Mouse (Mus musculus): ENCODE data around the gene Slc39a5. TPM values are rescaled to one million over a fixed set of nuclear protein-coding genes. Genes with fewer than 3 reads are reported as not detected.

The Slc39a5 gene
- polyA plus RNA-seq, 1 experiment from 2014 or later, result 0.12 TPM

GRCm38 (mm10) chr10:128377222-128377939, 23.6 kb downstream of the Slc39a5 start:
- ChIA-PET CTCF (interaction anchor here (1.1 to 1.8 kb wide), 8 partner anchors 9 to 158 kb away, joined by 3 to 8 read pairs (median 4); partner anchors contain the start of genes Coq10a, Nabp2 and Rnf41), POLR2A (interaction anchor here (0.7 to 4.2 kb wide), 8 partner anchors 9 to 110 kb away, joined by 3 to 17 read pairs (median 4); partner anchors contain the start of genes Coq10a and Cs)
- DNase-seq (ENCODE audit: low read depth, low spot score), result no peak
- in situ Hi-C loops (cut with MboI; ENCODE audit: low pct_unique_long_range_greater_than_20kb), result no loop called here
- ATAC-seq, result peak; percentile 6
- TF ChIP-seq CTCF (IDR thresholded peaks at IDR 0.05), result no peak
- no peaks in the 10 kb centered on the region for H3K27me3 ChIP-seq

GRCm38 (mm10) chr10:128376455-128377211, 24.4 kb downstream of the Slc39a5 start, which contains the start of gene Ankrd52:
Ankrd52 (plus strand) TSS chr10:128377115.
- ATAC-seq (peak; percentile 86), DNase-seq (ENCODE audit: low read depth, low spot score) (no peak)
- POLR2A ChIA-PET, result interaction anchor here (0.9 to 4.2 kb wide), 8 partner anchors 8 to 111 kb away, joined by 3 to 17 read pairs (median 5); partner anchors contain the start of genes Coq10a, Cs, Nabp2 and Rnf41
- CTCF ChIA-PET, result interaction anchor here (0.7 to 1.8 kb wide), 8 partner anchors 8 to 159 kb away, joined by 3 to 8 read pairs (median 4); partner anchors contain the start of genes Coq10a, Esyt1, Nabp2 and Rnf41
- TF ChIP-seq CTCF (IDR thresholded peaks at IDR 0.05), result no peak
- H3K27me3 ChIP-seq, result no peaks in the 10 kb centered on the region
- in situ Hi-C loops (cut with MboI; ENCODE audit: low pct_unique_long_range_greater_than_20kb), result no loop called here

- ChIA-PET CTCF (interaction anchor here (0.7 to 1.8 kb wide), 8 partner anchors 13 to 159 kb away, joined by 3 to 8 read pairs (median 4); partner anchors contain the start of genes Esyt1, Nabp2 and Rnf41), POLR2A (interaction anchor here (0.7 to 4.2 kb wide), 5 partner anchors 8 to 81 kb away, joined by 3 to 17 read pairs (median 6); partner anchors contain the start of genes Coq10a, Cs, Nabp2 and Rnf41)
- no peak for TF ChIP-seq CTCF (IDR thresholded peaks at IDR 0.05)
- no peak for DNase-seq (ENCODE audit: low read depth, low spot score)
- no peaks in the 10 kb centered on the region for H3K27me3 ChIP-seq
- ATAC-seq, result no peak
- in situ Hi-C loops (cut with MboI; ENCODE audit: low pct_unique_long_range_greater_than_20kb), result no loop called here
Measured at GRCm38 (mm10) chr10:128376099-128376454, 25.0 kb downstream of the Slc39a5 start.

- H3K27me3 ChIP-seq, result no peaks in the 10 kb centered on the region
- in situ Hi-C loops (cut with MboI; ENCODE audit: low pct_unique_long_range_greater_than_20kb), result no loop called here
- ChIA-PET POLR2A (interaction anchor here (0.6 to 1.6 kb wide), 2 partner anchors 14 to 59 kb away, joined by 3 to 5 read pairs; no protein-coding TSS in a partner anchor), CTCF (interaction anchor here (1.4 to 1.8 kb wide), 3 partner anchors 9 to 28 kb away, joined by 3 to 4 read pairs (median 4); no protein-coding TSS in a partner anchor)
- ATAC-seq (no peak), DNase-seq (ENCODE audit: low read depth, low spot score) (no peak)
- no peak for TF ChIP-seq CTCF (IDR thresholded peaks at IDR 0.05)
Measured at GRCm38 (mm10) chr10:128374393-128374792, 26.6 kb downstream of the Slc39a5 start.

GRCm38 (mm10) chr10:128372989-128373748, 27.9 kb downstream of the Slc39a5 start:
- in situ Hi-C loops (cut with MboI; ENCODE audit: low pct_unique_long_range_greater_than_20kb), result no loop called here
- TF ChIP-seq CTCF (IDR thresholded peaks at IDR 0.05), result no peak
- CTCF ChIA-PET, result no interaction called here
- ATAC-seq (no peak), DNase-seq (ENCODE audit: low read depth, low spot score) (no peak)
- no peaks in the 10 kb centered on the region for H3K27me3 ChIP-seq
- POLR2A ChIA-PET, result interaction anchor here (1.6 kb wide), 1 partner anchor 13 kb away, joined by 5 read pairs; no protein-coding TSS in a partner anchor

GRCm38 (mm10) chr10:128372142-128372541, 28.9 kb downstream of the Slc39a5 start:
- CTCF ChIA-PET, result no interaction called here
- H3K27me3 ChIP-seq, result no peaks in the 10 kb centered on the region
- no peak for DNase-seq (ENCODE audit: low read depth, low spot score)
- POLR2A ChIA-PET, result no interaction called here
- TF ChIP-seq CTCF (IDR thresholded peaks at IDR 0.05), result no peak
- in situ Hi-C loops (cut with MboI; ENCODE audit: low pct_unique_long_range_greater_than_20kb), result no loop called here
- ATAC-seq, result no peak

- H3K27me3 ChIP-seq, result no peaks in the 10 kb centered on the region
- ChIA-PET POLR2A (no interaction called here), CTCF (interaction anchor here (0.9 kb wide), 1 partner anchor 9 kb away, joined by 3 read pairs; no protein-coding TSS in a partner anchor)
- no peak for DNase-seq (ENCODE audit: low read depth, low spot score)
- TF ChIP-seq CTCF (IDR thresholded peaks at IDR 0.05), result no peak
- in situ Hi-C loops (cut with MboI; ENCODE audit: low pct_unique_long_range_greater_than_20kb), result no loop called here
- ATAC-seq, result no peak
Measured at GRCm38 (mm10) chr10:128370601-128371000, 30.4 kb downstream of the Slc39a5 start.

- no peaks in the 10 kb centered on the region for H3K27me3 ChIP-seq
- in situ Hi-C loops (cut with MboI; ENCODE audit: low pct_unique_long_range_greater_than_20kb), result no loop called here
- POLR2A ChIA-PET, result interaction anchor here (2.2 to 4.1 kb wide), 3 partner anchors 7 to 41 kb away, joined by 7 to 17 read pairs (median 9); partner anchors contain the start of genes Ankrd52, Cs, Nabp2 and Rnf41
- ATAC-seq, result no peak
- TF ChIP-seq CTCF (IDR thresholded peaks at IDR 0.05), result no peak
- CTCF ChIA-PET, result interaction anchor here (0.9 to 1.6 kb wide), 2 partner anchors 8 to 9 kb away, joined by 3 read pairs; no protein-coding TSS in a partner anchor
- no peak for DNase-seq (ENCODE audit: low read depth, low spot score)
Measured at GRCm38 (mm10) chr10:128370021-128370420, 31.0 kb downstream of the Slc39a5 start.

- H3K27me3 ChIP-seq, result no peaks in the 10 kb centered on the region
- in situ Hi-C loops (cut with MboI; ENCODE audit: low pct_unique_long_range_greater_than_20kb), result loop anchor here (5.0 kb wide), 1 partner anchor 88 kb away; the partner anchor contains the start of gene Smarcc2
- CTCF ChIA-PET, result interaction anchor here (1.6 to 3.8 kb wide), 2 partner anchors 10 kb away, joined by 3 to 17 read pairs; no protein-coding TSS in a partner anchor
- POLR2A ChIA-PET, result interaction anchor here (2.2 to 4.1 kb wide), 3 partner anchors 8 to 42 kb away, joined by 7 to 17 read pairs (median 9); partner anchors contain the start of genes Ankrd52, Cs, Nabp2 and Rnf41
- no peak for ATAC-seq
- DNase-seq (ENCODE audit: low read depth, low spot score), result no peak
- TF ChIP-seq CTCF (IDR thresholded peaks at IDR 0.05), result no peak
Measured at GRCm38 (mm10) chr10:128369599-128369998, 31.4 kb downstream of the Slc39a5 start.

Measured in Patski (cell line).